In genomic region chr2:13170651-13171050, GRCm38 (mm10) we compare ENCODE assay signal across 25 mouse cellular contexts.
"Had no signal": no experiment of that assay in that cellular context is flagged by ENCODE, and none has a peak within 500 bp of the region (broad histone marks: within the 10 kb centered on the region; RNA-seq: fewer than 3 reads in every experiment).

No protein-coding gene starts in this region.

- H3K36me3 ChIP-seq: hindbrain, embryonic 13.5 days; hindbrain, embryonic 15.5 days; limb, embryonic 15.5 days; liver, embryonic 13.5 days; liver, embryonic 15.5 days had no signal

- H3K9me3 ChIP-seq: heart, embryonic 13.5 days; heart, embryonic 15.5 days; hindbrain, embryonic 13.5 days; hindbrain, embryonic 15.5 days; kidney, embryonic 15.5 days; limb, embryonic 13.5 days; limb, embryonic 15.5 days; liver, embryonic 13.5 days; liver, embryonic 15.5 days had no signal

- H3K4me3 ChIP-seq: heart, adult 2 months; heart, embryonic 13.5 days; heart, embryonic 15.5 days; hindbrain, embryonic 13.5 days; hindbrain, embryonic 15.5 days; kidney, embryonic 15.5 days; limb, embryonic 13.5 days; limb, embryonic 15.5 days; liver, embryonic 13.5 days; liver, embryonic 15.5 days had no signal

- H3K4me1 ChIP-seq: heart, embryonic 13.5 days; heart, embryonic 15.5 days; liver, embryonic 13.5 days; liver, embryonic 15.5 days had no signal

- DNase-seq: gastrocnemius, postnatal 14 days; gastrocnemius, postnatal 36 days; heart, adult 2 months; heart, postnatal 14 days; heart, postnatal 36 days; kidney, adult 11 months; kidney, adult 2 months; kidney, adult 9 months; kidney, postnatal 14 days; kidney, postnatal 36 days; layer of hippocampus, adult 9-11 months; layer of hippocampus, postnatal 36 days; left cerebral cortex, postnatal 4 days; liver, embryonic 13.5 days had no signal

- ATAC-seq: hindbrain, postnatal 0 days; intestine, embryonic 16.5 days had no signal

- H3K27ac ChIP-seq: heart, adult 2 months; heart, embryonic 13.5 days; heart, embryonic 15.5 days; hindbrain, embryonic 13.5 days; hindbrain, embryonic 15.5 days; hindbrain, postnatal 0 days; kidney, embryonic 15.5 days; kidney, postnatal 0 days; limb, embryonic 13.5 days; limb, embryonic 15.5 days; liver, embryonic 13.5 days; liver, embryonic 15.5 days had no signal

- H3K27me3 ChIP-seq: heart, embryonic 13.5 days; heart, embryonic 15.5 days; hindbrain, embryonic 15.5 days; kidney, embryonic 15.5 days; limb, embryonic 13.5 days; limb, embryonic 15.5 days; liver, embryonic 13.5 days; liver, embryonic 15.5 days had no signal
